Mouse (Mus musculus): Measurements from ENCODE around the gene Lasp1. TPM values are rescaled to one million over a fixed set of nuclear protein-coding genes. Genes with fewer than 3 reads are reported as not detected.

Gene Lasp1
- polyA plus RNA-seq, 1 experiment, result 56.3 TPM

DNA sequence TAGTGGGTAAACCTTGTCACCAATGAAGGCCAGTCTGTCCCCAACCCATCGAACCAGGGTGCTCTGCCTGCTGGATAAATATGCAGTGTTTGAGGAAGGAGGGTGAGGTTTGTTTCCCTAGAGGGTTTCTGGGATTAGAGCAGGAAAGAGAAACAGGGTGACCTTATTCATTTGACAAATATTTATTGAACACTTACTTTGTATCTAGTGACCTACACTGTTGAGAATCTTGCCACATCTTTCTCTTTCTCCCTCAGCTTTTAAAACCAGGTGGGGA lies 3.3 kb downstream of the Lasp1 start:
- Histone ChIP-seq H3K4me3 (ENCODE audit: insufficient read depth, low read depth, low read length) (peak overlapping the region; percentile 99), H3K4me1 (ENCODE audit: control insufficient read depth, insufficient read depth, insufficient read length, low read length) (peaks cover 38% of the 10 kb centered on the region)

GRCm38 (mm10) chr11:97802495-97802894 lies 3.7 kb downstream of the Lasp1 start:
- H3K4me3 ChIP-seq (ENCODE audit: insufficient read depth, low read depth, low read length), result 0 out of 2 replicates have a peak overlapping the region, but pooled peaks have one; percentile 15
- peaks cover 41% of the 10 kb centered on the region for H3K4me1 ChIP-seq (ENCODE audit: control insufficient read depth, insufficient read depth, insufficient read length, low read length)
- peak overlapping the region; percentile 95 for H3K27ac ChIP-seq (replicated peaks; ENCODE audit: low read depth, low read length)

More for the DNA sequence above, 3.3 kb downstream of the Lasp1 start:
- H3K27ac ChIP-seq (replicated peaks; ENCODE audit: low read depth, low read length), result peak overlapping the region; percentile 95

- Histone ChIP-seq H3K27ac (replicated peaks; ENCODE audit: low read depth, low read length) (peak overlapping the region; percentile 81), H3K4me3 (ENCODE audit: insufficient read depth, low read depth, low read length) (0 out of 2 replicates have a peak overlapping the region, but pooled peaks have one; percentile 1), H3K4me1 (ENCODE audit: control insufficient read depth, insufficient read depth, insufficient read length, low read length) (peaks cover 53% of the 10 kb centered on the region)
Measured at GRCm38 (mm10) chr11:97803847-97804246, 5.0 kb downstream of the Lasp1 start.

- Histone ChIP-seq H3K4me1 (ENCODE audit: control insufficient read depth, insufficient read depth, insufficient read length, low read length) (peaks cover 64% of the 10 kb centered on the region), H3K27ac (replicated peaks; ENCODE audit: low read depth, low read length) (peak overlapping the region; percentile 91), H3K4me3 (ENCODE audit: insufficient read depth, low read depth, low read length) (peak overlapping the region; percentile 21; the same call in 1 of the 2 replicates)
Measured at GRCm38 (mm10) chr11:97804841-97805661, 6.3 kb downstream of the Lasp1 start.

- H3K27ac ChIP-seq (replicated peaks; ENCODE audit: low read depth, low read length), result peak overlapping the region; percentile 91
- peaks cover 71% of the 10 kb centered on the region for H3K4me1 ChIP-seq (ENCODE audit: control insufficient read depth, insufficient read depth, insufficient read length, low read length)
- peak overlapping the region; percentile 21 for H3K4me3 ChIP-seq (ENCODE audit: insufficient read depth, low read depth, low read length)
Measured at GRCm38 (mm10) chr11:97805662-97806612, 7.1 kb downstream of the Lasp1 start.

- peak overlapping the region; percentile 91 for H3K27ac ChIP-seq (replicated peaks; ENCODE audit: low read depth, low read length)
- H3K4me1 ChIP-seq (ENCODE audit: control insufficient read depth, insufficient read depth, insufficient read length, low read length), result peaks cover 73% of the 10 kb centered on the region
- no peak overlapping the region for H3K4me3 ChIP-seq (ENCODE audit: insufficient read depth, low read depth, low read length)
Measured at GRCm38 (mm10) chr11:97806613-97806964, 7.8 kb downstream of the Lasp1 start.

- Histone ChIP-seq H3K4me3 (ENCODE audit: insufficient read depth, low read depth, low read length) (no peak overlapping the region), H3K27ac (replicated peaks; ENCODE audit: low read depth, low read length) (peak overlapping the region; percentile 91), H3K4me1 (ENCODE audit: control insufficient read depth, insufficient read depth, insufficient read length, low read length) (peaks cover 71% of the 10 kb centered on the region)
Measured at GRCm38 (mm10) chr11:97807626-97808025, 8.8 kb downstream of the Lasp1 start.

GRCm38 (mm10) chr11:97808093-97808492 lies 9.3 kb downstream of the Lasp1 start:
- Histone ChIP-seq H3K4me3 (ENCODE audit: insufficient read depth, low read depth, low read length) (peak overlapping the region; percentile 6; the same call in 1 of the 2 replicates), H3K4me1 (ENCODE audit: control insufficient read depth, insufficient read depth, insufficient read length, low read length) (peaks cover 76% of the 10 kb centered on the region), H3K27ac (replicated peaks; ENCODE audit: low read depth, low read length) (peak overlapping the region; percentile 91)

GRCm38 (mm10) chr11:97808621-97809234 lies 9.9 kb downstream of the Lasp1 start:
- Histone ChIP-seq H3K4me1 (ENCODE audit: control insufficient read depth, insufficient read depth, insufficient read length, low read length) (peaks cover 82% of the 10 kb centered on the region), H3K4me3 (ENCODE audit: insufficient read depth, low read depth, low read length) (peak overlapping the region; percentile 6; the same call in 1 of the 2 replicates), H3K27ac (replicated peaks; ENCODE audit: low read depth, low read length) (peak overlapping the region; percentile 86)

DNA sequence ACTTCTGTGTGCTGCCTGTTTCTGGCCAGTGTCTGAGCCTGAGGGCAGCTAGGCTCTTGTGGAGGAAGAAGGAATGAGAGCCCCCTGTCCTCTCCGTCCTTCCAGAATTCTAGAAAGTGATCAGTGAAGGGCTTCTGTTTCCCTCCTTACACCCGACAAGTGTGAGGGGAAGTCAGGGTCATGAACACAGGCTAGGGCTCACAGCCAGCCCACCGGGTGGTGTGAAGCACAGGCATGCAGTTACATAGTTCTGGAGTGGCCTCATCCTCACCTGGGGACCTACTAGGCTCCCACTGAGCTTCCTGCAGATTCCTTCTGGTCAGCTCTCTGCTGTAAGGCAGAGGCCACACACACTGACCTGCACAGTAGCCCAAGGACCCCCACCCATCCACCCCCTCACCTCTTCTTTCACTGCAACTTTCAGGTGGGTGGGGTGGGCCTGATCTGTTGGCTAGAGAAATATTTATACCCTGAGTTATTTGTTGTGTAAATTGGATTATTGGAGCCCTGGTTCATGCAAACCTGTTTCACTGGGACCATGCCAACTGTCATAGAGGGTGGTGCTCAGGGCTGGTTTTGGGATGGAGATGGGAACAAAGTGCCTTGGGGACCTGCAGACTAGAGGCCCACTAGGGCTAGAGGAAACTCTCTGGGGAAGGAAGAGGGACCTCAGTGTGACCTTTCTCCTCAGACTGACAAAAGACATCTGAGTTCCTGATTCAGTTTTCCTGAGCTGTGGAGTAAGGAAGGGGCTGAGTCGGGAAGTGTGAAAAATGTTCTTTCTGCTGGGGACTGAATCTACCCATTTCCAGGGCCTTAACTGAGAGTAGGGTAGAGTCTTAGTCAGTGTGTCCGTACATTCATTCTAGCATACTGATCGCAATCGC lies 10.7 kb downstream of the Lasp1 start:
- Histone ChIP-seq H3K4me1 (ENCODE audit: control insufficient read depth, insufficient read depth, insufficient read length, low read length) (peaks cover 85% of the 10 kb centered on the region), H3K27ac (replicated peaks; ENCODE audit: low read depth, low read length) (peak overlapping the region; percentile 86), H3K4me3 (ENCODE audit: insufficient read depth, low read depth, low read length) (no peak overlapping the region)

- H3K4me1 ChIP-seq (ENCODE audit: control insufficient read depth, insufficient read depth, insufficient read length, low read length), result peaks cover 87% of the 10 kb centered on the region
- no peak overlapping the region for H3K4me3 ChIP-seq (ENCODE audit: insufficient read depth, low read depth, low read length)
- peak overlapping the region; percentile 39 for H3K27ac ChIP-seq (replicated peaks; ENCODE audit: low read depth, low read length)
Measured at GRCm38 (mm10) chr11:97810356-97810755, 11.6 kb downstream of the Lasp1 start.

DNA sequence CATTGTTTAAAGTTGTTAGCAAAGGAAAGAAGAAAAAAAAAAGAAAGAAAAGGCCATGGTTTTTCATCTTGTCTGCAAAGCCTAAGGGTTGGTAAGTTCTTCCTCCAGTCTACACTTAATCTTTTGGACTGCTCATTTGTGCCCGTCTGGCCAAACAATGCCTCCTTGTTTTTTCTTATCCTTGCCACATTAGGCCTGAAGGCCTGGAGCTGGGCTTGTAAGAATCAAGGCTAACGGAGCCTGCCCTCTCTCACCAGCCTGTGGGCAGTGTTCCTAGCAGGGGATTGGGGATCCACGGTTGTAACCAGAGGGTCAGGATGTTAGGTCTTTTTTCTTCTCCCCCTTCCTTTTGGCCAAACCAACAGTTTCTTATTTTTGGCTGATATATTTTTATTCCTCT lies 12.2 kb downstream of the Lasp1 start:
- H3K27ac ChIP-seq (replicated peaks; ENCODE audit: low read depth, low read length), result peak overlapping the region; percentile 39; the same call in 1 of the 2 replicates
- H3K4me3 ChIP-seq (ENCODE audit: insufficient read depth, low read depth, low read length), result no peak overlapping the region
- peaks cover 87% of the 10 kb centered on the region for H3K4me1 ChIP-seq (ENCODE audit: control insufficient read depth, insufficient read depth, insufficient read length, low read length)

GRCm38 (mm10) chr11:97811569-97812362 lies 13.0 kb downstream of the Lasp1 start:
- Histone ChIP-seq H3K4me1 (ENCODE audit: control insufficient read depth, insufficient read depth, insufficient read length, low read length) (peaks cover 87% of the 10 kb centered on the region), H3K27ac (replicated peaks; ENCODE audit: low read depth, low read length) (peak overlapping the region; percentile 16; the same call in 1 of the 2 replicates), H3K4me3 (ENCODE audit: insufficient read depth, low read depth, low read length) (no peak overlapping the region)
